Mouse (Mus musculus) heart, postnatal 25 days (tissue): ENCODE data around the gene Ppp1r15b. TPM values are rescaled to one million over a fixed set of nuclear protein-coding genes. Genes with fewer than 3 reads are reported as not detected.

Source experiments
- DNase-seq: peaks from one replicate; pipeline ENCODE4 v3.0.0; 2022; ENCODE audit warnings: low spot score
- intact Hi-C: fragments of 180-260 bp; cut with DNase I; formaldehyde crosslinking; loops from one replicate; pipeline ENCODE4 v1.15.1; 2025
- total RNA-seq, 2 experiments: library from RNA; stranded (reverse); gene quantifications; 2 replicates each; pipeline ENCODE4 v1.2.3; 2021

Gene Ppp1r15b
- total RNA-seq, 2 experiments from 2014 or later: 22.1 to 27.3 TPM

DNA sequence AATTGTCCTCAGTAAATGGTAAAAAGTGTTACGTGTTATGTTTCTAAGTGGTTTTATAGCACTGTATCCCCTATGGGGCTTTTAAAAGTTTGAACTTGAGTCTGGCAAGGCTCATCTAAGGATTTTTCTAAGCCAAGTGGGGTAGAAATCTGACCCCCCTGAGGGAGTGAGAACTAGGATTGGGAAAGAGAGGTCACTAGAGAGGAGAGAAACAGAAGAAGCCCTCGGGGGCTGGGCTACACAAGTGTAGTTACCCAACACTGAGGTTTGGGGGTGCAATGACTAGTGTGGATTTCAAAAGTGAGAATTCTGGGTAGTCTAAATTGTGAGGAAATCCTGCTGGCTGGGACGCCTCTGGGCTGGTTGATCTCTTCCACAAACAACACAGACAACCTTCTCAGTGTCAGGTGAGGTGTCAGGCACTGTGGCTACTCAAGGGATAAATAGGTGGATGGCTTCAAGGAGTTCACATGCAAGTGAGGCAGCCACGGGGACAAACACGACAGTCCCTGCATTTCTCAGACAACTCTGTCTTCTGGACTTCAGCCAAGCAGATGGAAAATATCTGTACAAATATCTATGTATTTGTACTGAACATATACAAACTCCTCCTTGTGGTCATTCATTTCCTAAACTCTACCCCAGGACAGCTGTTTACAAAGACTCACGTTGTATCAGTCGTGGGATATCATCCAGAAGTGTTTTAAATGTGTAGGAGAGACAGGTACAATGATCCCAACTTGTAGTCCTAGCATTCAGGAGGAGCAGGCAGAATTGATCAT, 10.8 kb upstream of the Ppp1r15b start:
- DNase-seq: no peak
- intact Hi-C loops: no loop called here

DNA sequence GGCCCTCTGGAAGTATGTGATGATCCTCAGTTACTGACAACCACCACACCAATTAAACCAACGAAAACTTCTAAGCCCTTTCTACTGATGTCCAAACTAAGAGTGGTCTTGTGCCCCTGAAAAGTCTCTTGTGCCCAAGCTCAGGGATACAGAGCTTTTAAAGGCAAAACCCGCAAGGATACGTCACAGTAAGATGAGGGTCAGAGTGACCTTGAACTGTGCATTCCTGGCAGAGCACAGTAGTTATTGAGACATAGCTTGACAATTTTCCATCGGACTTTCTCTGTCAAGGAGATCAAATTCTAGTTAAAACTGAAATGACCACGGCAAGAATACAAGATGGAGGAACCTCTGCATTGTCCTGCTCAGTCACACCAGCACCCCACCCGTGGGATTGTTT, 9.7 kb upstream of the Ppp1r15b start:
- no peak for DNase-seq
- intact Hi-C loops: no loop called here

DNA sequence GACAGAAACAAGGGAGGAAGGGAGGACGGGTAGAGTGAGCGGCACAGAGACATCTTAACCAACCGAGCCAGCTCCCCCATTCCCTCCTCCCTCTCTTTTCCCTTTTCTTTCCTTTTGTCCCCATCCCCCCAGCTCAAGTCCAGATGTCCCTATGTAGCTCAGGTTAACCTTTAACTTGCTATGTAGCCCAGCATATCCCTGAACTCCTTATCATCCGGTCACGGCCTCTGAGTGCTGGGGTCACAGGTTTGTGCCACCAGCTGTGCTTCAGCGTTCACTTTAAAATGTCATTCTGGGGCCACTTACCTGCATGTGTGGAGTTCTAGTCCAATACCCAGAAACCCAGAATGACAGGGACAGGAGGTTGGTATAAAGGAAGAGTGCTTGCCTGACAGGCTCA, 6.8 kb upstream of the Ppp1r15b start:
- intact Hi-C loops: no loop called here

DNA sequence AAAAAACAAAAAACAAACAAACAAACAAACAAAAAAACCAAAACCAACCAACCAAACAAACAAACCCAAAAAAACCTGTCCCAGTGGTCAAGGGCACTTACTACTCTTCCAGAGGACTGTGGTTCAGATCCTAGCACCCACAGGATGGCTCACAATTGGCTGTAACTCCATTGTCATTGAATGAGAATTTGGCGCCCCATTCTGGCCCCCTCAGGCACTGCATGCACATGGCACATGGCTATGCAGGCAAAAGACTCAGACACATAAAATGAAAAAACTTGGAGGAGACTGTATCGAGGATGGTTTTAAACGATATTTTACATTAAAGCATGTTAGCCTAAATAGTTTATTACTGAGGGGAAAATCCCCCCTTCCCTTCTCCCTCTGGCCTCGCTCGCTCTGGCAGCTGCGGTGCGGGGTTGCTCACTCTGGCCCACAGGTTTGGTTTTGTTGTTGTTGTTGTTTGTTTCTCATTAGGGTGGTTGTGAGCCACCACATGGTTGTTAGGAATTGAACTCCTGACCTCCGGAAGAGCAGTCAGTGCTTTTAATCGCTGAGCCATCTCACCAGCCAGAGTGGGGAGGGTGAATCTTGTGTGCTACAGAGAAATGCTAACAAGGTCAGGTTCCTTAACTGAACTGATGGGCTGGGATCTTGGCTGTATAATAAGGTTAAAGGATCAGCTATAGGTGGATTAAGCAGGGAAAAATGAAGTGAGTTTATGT, 5.1 kb upstream of the Ppp1r15b start:
- DNase-seq: no peak
- intact Hi-C loops: no loop called here

More for the DNA sequence above, 6.8 kb upstream of the Ppp1r15b start:
- DNase-seq: no peak

DNA sequence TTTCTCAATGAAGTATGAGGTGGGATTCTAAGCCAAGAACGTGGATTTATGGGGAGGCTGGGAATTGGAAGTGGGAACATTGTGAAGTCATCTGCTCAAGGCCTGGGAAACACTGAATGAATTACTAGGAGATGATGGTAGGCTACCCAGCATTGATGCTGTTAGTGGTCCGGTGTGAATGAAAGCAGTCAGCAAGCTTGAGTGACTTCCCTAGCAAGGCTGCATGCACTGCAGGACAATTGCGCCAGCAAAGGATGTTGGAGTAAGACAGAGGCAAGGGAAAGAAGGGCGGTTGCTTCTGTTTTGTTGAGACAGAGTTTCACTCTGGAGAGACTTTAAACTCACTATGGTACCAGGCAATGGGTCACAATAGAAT, 4.6 kb upstream of the Ppp1r15b start:
- intact Hi-C loops: no loop called here
- no peak for DNase-seq

DNA sequence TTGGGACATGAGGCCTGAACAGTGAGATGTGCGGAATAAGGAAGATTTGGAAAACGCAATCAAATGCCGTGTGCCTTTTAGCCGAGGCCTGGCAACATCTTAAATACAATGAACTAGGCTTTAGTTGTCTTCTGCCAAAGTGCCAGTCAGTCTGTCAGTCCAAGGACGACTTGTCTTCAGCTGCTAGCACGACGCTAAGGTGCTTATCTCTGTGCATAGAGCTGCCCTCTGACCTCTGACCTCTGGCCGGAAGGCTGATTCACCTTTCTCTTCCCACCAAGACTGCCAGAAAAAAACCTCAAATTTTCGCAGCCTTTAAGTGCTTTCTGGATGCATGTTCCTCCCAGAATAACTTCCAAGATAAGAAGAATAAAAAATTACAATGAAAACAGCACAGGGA, 3.6 kb upstream of the Ppp1r15b start:
- intact Hi-C loops: no loop called here
- no peak for DNase-seq

DNA sequence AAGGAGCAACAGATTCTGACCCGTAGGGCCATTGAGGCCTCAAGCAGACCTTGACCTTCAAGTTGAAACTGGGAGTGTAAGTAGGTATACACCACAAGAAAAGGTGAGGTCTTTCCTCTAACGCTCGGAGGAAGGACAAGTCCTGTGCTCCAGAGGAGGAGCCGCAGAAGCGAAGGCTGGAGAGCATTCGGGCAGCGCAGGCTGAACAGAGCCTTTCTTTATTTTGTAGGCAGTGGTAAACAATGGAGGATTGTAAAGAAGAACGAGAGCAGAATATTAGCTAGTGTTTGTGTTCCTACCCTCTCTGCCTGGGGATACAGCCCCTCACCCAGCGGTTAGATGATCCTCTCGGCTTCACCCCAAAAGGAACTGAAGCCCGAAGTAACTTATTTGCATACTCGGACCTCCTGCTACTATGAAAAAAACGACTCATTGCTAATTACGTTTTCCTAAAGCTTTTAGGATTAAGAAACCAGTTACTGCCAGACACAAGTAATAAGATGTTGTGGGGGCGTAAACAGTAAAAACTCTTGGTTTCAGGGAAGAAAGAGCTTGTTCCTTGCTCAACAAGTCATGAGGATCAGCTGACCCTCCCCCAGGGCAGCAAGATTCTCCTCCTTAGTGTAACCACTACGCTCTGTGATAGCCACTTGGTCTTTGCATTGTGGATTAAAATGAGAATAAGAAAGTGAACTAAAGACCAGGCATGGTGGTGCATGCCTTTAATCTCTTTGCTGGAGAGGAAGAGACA, 1.3 kb upstream of the Ppp1r15b start:
- intact Hi-C loops: no loop called here
- DNase-seq: no peak

DNA sequence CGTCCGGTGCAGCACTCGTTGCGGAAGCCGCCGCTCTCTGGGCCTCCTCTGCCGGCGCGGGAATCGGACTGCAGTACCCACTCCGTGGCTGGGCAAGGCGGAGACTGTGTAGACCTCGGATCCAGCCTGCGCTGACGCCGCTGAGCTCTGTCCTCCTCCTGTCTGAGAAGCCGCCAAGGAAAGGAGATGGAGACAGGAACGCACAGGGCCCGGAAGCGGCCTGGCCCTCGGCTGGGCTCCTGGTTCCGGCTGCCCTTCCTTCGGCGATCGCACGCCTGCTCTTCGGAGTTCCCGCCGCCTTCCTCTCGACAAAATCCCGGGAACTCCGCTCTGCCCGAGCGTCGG, 590 bp downstream of the Ppp1r15b start:
- no peak for DNase-seq
- intact Hi-C loops: no loop called here

DNA sequence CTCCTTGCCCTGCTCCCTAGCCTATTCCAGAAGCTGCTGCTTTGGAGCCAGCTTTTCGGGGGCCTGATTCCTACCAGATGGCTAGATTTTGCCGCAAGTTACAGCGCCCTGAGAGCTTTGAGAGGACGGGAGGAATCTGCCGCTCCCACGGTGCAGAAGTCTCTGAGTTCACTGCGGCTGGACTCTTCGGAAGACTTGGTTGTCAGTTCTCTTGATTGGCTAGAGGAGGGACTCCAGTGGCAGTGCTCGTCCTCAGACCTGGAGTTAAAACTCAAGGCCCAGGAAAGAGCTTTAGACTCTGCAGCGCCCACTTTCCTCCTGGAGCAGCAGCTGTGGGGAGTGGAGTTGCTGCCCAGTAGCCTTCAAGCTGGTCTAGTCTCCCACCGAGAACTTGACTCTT, 993 bp downstream of the Ppp1r15b start:
- intact Hi-C loops: no loop called here
- no peak for DNase-seq

DNA sequence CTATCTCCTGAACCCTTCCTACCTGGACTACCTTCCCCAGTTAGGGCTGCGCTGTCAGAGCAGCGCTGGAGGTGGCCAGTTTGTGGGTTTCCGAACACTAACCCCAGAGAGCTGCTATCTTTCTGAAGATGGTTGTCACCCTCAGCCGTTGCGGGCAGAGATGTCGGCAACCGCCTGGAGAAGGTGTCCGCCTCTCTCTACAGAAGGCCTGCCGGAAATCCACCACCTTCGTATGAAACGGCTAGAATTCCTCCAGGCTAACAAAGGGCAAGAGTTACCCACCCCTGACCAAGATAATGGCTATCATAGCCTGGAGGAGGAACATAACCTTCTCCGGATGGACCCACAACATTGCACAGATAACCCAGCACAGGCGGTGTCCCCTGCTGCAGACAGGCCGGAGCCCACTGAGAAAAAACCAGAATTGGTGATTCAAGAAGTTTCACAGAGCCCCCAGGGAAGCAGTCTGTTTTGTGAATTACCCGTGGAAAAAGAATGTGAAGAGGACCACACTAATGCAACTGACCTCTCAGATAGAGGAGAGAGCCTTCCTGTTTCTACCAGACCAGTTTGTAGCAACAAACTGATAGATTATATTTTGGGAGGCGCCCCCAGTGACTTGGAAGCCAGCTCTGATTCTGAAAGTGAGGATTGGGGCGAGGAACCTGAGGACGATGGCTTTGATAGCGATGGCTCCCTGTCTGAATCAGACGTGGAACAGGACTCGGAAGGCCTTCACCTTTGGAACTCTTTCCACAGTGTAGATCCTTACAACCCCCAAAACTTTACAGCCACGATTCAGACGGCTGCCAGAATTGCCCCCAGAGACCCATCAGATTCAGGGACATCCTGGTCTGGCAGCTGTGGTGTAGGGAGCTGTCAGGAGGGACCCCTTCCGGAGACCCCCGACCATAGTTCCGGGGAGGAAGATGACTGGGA, 1.7 kb downstream of the Ppp1r15b start:
- DNase-seq: no peak
- intact Hi-C loops: no loop called here

DNA sequence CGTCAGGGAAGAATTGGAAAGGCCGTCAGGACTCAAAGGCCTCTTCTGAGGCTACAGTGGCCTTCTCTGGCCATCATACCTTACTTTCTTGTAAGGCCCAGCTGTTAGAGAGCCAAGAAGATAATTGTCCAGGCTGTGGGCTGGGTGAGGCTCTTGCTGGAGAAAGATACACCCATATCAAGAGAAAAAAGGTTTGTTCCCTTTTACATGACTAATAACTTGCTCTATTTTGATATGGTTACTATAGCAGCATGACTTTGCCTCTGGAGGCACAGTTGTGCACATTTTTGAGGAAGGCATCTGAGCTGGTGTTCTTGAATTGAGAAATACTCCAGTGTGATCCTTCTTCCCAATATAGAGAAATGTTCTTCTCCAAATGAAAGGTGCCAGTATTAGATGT, 2.5 kb downstream of the Ppp1r15b start:
- no peak for DNase-seq
- intact Hi-C loops: no loop called here

DNA sequence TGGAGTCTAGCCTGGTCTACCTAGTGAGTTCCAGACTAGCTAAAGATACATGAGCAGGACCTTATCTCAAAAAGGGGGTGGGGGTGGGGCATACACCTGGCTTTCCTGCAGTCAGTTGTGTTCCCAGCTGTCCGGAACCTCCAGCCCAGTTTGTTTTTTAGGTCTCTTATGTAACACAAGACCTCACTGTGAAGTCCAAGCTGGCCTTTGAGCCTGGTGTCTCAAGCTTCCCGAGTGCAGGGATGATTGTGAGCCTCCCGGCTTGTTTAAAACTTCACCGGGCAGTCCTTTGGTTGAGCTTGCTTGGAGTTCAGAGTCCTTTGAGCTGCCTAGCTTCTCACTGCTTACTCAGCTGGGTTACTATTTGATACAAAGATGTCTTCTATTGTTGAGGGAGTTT, 3.1 kb downstream of the Ppp1r15b start:
- no peak for DNase-seq
- intact Hi-C loops: no loop called here

DNA sequence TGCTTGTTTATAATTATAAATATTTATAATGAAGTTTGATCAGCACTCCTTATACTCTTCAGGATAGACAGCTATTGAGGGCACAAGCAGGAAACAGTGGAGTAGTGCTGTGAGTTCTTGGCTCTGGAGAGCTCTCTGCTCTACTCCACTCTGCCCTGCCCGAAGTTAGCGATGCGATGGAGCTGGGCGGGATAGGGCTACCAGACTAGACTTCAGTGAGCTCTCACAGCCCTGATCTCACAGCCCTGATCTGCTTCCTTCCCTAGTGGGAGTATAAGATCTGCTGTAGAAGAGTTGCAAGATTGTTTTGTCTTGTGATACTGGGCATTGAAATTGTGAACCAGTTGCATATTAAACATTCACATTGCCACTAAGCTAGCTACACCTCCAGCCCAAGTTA, 3.9 kb downstream of the Ppp1r15b start:
- no peak for DNase-seq
- intact Hi-C loops: no loop called here

DNA sequence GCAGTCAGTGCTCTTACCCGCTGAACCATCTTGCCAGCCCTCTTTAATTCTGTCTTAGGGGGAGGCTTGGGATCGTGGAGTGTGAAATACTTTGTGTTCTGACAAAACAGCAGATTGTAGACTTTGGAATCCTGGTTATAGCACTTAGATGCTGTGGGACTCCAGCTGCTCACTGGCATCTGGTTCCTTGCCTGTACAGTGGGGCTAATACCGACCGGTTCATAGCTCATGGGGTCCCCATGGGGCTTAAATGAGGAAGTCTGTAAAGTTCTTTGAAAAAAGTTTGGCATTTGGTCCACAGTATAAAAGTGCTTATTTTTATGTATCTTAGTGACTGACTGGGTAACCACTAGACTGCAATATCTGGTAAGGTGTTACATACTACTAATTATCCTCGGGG, 4.9 kb downstream of the Ppp1r15b start:
- no peak for DNase-seq
- intact Hi-C loops: no loop called here

DNA sequence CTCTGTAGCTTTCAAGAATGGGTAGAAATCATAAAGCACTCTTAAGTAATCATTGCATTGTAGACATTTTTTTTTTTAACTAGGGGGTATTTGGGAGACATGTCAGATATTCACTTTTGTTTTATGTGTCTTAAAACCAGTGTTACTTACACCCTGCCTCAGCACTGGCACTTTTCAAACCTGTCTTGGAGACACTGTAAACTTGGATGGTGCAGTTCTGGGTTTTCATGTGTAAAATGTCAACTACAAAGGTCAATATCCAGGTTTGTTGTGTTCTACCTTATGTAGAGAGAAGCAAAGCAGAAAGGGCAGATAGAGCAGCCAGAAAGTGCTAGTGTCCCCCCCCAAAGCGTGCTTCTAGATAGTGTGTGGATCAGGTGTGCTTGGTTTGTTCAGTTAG, 7.5 kb downstream of the Ppp1r15b start:
- DNase-seq: no peak
- intact Hi-C loops: no loop called here

DNA sequence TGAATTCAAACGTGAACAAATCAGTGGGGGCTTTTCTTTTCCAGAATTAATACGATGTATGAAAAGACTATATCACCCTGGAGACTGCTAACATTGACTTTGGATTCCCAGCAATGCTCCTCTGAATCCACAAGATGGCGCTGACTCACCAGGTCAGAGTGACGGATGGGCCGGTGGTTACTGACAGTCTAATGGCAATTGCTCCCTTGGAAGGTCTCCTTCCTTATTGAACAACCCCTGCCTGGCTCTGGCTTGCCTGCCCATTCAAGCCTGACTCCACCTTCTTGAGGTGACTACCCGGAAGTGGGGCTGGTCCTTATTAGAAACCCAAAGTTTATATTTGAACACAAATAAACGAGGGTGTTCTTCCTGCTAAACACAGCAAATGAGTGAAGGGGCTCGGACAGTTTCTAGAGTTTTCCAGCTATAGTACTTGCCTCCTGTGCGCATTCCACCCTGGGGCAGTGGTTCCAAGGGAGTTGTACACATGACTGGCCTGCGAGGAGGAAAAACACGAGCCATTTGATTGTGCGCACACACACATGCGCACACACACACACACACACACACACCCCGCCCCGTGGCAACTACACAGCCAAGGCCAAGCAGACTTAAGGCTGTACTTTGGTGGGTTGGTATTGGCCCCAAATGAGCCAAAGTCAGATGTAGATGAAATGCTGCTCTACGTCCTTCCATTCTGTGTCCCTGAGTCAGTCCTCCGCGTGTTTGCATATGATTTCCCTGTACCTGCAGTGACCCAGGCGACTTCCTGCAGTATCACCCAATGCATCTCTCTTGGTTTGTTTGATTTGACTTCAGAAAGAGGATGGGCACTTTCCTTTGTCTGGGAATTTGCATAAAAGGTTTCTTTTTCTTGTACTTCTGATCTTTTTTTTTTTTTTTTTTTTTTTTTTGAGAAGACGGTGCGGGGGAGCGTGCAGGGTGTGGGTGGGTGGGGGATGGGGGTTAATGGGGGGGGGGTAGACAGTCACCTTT, 15.4 kb downstream of the Ppp1r15b start:
- no peak for DNase-seq
- intact Hi-C loops: loop anchor here (2.0 to 10.0 kb wide), 3 partner anchors 30 to 468 kb away; partner anchors contain the start of gene Snrpe

DNA sequence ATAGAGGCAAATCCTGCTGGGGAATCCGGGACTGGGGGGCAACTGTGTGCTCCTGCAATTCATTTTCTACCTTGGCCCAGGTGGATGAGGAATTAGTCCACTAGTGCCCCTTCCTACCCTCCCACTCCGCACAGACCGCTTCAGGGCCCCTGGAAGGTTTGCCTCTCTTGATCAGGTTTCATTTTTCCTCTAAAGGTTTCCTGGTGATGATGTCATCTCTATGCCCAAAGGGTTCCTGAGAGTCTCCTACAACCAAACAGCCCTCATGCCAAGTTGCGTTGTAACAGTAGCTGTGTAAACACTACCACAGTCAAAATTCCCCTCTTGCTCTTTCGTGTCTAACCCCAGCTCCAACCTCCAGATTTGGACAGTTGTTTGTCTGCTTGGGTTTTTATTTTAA, 16.4 kb downstream of the Ppp1r15b start:
- intact Hi-C loops: loop anchor here (2.0 to 10.0 kb wide), 3 partner anchors 29 to 467 kb away; partner anchors contain the start of gene Snrpe
- no peak for DNase-seq

DNA sequence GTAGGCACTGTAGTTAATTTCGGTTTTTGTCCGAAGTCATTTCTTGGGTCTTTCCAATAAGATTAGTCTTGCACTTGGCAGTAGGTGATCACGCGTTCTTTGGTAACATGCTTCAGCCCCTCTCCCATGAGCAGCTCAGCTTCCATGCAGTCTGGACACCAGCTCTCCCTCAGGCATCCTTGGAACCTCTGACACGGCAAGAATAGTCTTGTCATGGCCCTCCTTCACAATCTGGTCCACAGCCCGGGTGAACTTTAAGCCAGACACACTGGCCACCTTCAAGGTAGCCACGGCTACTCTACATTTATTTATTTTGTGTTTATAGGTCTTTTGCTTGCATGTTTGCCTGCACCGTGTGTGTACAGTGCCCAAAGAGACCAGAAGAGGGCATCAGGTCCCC, 17.2 kb downstream of the Ppp1r15b start:
- DNase-seq: no peak
- intact Hi-C loops: loop anchor here (10.0 kb wide), 1 partner anchor 467 kb away; the partner anchor contains the start of gene Snrpe

DNA sequence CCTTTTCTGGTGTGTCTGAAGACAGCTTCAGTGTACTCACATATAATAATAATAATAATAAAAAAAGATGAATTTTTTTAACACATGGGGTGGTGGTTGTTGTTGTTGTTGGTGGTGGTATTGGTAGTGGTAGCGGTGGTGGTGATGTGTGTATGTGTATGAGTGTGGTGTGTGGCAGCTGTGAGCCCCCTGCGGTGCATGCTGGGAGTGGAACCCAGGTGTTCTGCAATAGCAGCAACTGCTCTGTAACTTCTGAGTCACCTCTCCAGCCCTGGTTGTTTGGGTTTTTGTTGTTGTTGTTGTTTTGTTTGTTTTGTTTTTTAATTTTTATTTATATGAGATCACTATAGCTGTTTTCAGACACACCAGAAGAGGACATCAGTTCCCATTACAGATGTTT, 19.6 kb downstream of the Ppp1r15b start:
- no peak for DNase-seq
- intact Hi-C loops: no loop called here
